Mouse (Mus musculus): Measurements from ENCODE around the gene Dmxl2.

GRCm38 (mm10) chr9:54533975-54534374 is 32.5 kb upstream of the Dmxl2 start:
- TF ChIP-seq CTCF (IDR thresholded peaks at IDR 0.05; ENCODE audit: low read depth, low read length) (no peak), POLR2A (IDR thresholded peaks at IDR 0.05; ENCODE audit: borderline replicate concordance, low read depth, low read length) (no peak)
